ENCODE assay signal across 21 mouse cellular contexts in the genomic region with DNA sequence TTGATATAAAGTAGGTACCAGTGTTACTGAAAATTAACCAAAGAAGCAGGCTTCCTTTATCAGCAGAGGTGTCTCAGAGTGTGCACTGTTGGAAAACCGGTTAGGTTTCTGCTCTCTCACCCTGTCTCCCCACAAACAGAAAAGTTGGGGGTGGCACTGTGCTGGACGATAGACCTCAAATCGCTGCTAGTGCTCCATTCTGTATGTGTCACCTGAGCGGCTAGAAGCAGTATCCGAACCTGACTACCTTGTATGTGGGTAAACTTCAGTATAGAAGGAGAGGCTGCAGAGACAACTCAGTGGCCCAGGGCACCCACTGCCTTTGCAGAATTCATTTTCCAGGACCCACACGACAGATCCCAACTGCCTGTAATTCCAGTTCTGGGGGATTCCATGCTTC. TPM values are rescaled to one million over a fixed set of nuclear protein-coding genes. Genes with fewer than 3 reads are reported as not detected.
"Had no signal": no experiment of that assay in that cellular context is flagged by ENCODE, and none has a peak within 500 bp of the region (broad histone marks: within the 10 kb centered on the region; RNA-seq: fewer than 3 reads in every experiment).

No protein-coding gene starts in this region.

- DNase-seq: lung, adult 18-20 months; lung, postnatal 14 days; lung, postnatal 36 days; midbrain, embryonic 14.5 days; retina, postnatal 1 day; right cerebral cortex, adult 18-20 months; right cerebral cortex, postnatal 25 days; right cerebral cortex, postnatal 4 days; spleen, adult 18-20 months; thymus, adult 18-20 months; thymus, postnatal 14 days; thymus, postnatal 36 days had no signal

- H3K9ac ChIP-seq: liver, embryonic 12.5 days; liver, embryonic 14.5 days; midbrain, embryonic 12.5 days; neural tube, embryonic 13.5 days; neural tube, embryonic 15.5 days had no signal

- H3K36me3 ChIP-seq: liver, embryonic 12.5 days; midbrain, embryonic 12.5 days; neural tube, embryonic 13.5 days; neural tube, embryonic 15.5 days had no signal

- H3K4me2 ChIP-seq: liver, embryonic 12.5 days; midbrain, embryonic 12.5 days; neural tube, embryonic 13.5 days; neural tube, embryonic 15.5 days had no signal

- H3K4me1 ChIP-seq: liver, embryonic 12.5 days; midbrain, embryonic 12.5 days; neural tube, embryonic 13.5 days; neural tube, embryonic 15.5 days had no signal

- H3K4me3 ChIP-seq: liver, embryonic 12.5 days; midbrain, embryonic 12.5 days; myocyte; neural tube, embryonic 13.5 days; neural tube, embryonic 15.5 days had no signal

- H3K27ac ChIP-seq: liver, embryonic 12.5 days; liver, embryonic 14.5 days; midbrain, embryonic 12.5 days; neural tube, embryonic 13.5 days; neural tube, embryonic 15.5 days had no signal

- ATAC-seq: liver, embryonic 12.5 days; midbrain, embryonic 16.5 days had no signal

- H3K9me3 ChIP-seq: liver, embryonic 12.5 days had no signal

RNA-seq across cellular contexts. Expression of gene Tbx5, which starts 23.8 kb away (rescaled TPM):
- polyA plus RNA-seq: liver, embryonic 16.5 days; midbrain, embryonic 16.5 days; myocyte; small intestine, adult 2 months had no signal
